Mouse (Mus musculus) MEL (cell line): Measurements from ENCODE around the gene Tnfrsf13c. TPM values are rescaled to one million over a fixed set of nuclear protein-coding genes. Genes with fewer than 3 reads are reported as not detected.

Source experiments
- DNase-seq: peaks from one replicate; pipeline ENCODE4 v3.0.0; 2011; ENCODE audit warnings: low read depth, low spot score
- H3K27ac ChIP-seq: 2 replicates; pipeline ENCODE4 v1.5.1; 2012; ENCODE audit warnings: low read depth, mild to moderate bottlenecking, control low read depth, low read length, moderate library complexity; ENCODE audit not compliant: control insufficient read depth
- H3K27me3 ChIP-seq, 2 experiments: fragments of 150-350 bp in 1 of 2; sonication (generic) in 1 of 2; 2 replicates each; pipeline ENCODE4 v1.6.1; 2012; ENCODE audit warnings: low read length in 2 of 2, mild to moderate bottlenecking in 2 of 2, improper control_type of control experiment in 1 of 2, moderate library complexity in 1 of 2; ENCODE audit not compliant: insufficient read depth in 2 of 2, control insufficient read depth in 1 of 2
- H3K36me3 ChIP-seq, 2 experiments: 2 replicates each; pipeline ENCODE4 v1.6.1; 2012 to 2014; ENCODE audit warnings: low read length in 2 of 2, improper control_type of control experiment in 1 of 2, inconsistent platforms in 1 of 2, mild to moderate bottlenecking in 1 of 2; ENCODE audit not compliant: insufficient read depth in 2 of 2, control insufficient read depth in 1 of 2
- H3K4me1 ChIP-seq, 2 experiments: fragments of 150-350 bp in 1 of 2; sonication (generic) in 1 of 2; 2 replicates each; pipeline ENCODE4 v1.6.1; 2012; ENCODE audit warnings: low read length in 2 of 2, improper control_type of control experiment in 1 of 2, mild to moderate bottlenecking in 1 of 2; ENCODE audit not compliant: insufficient read depth in 2 of 2, control insufficient read depth in 1 of 2
- H3K4me3 ChIP-seq, 2 experiments: fragments of 150-350 bp in 1 of 2; sonication (generic) in 1 of 2; 2 replicates each; pipeline ENCODE4 v1.5.1; 2012; ENCODE audit warnings: low read depth in 2 of 2, low read length in 2 of 2, mild to moderate bottlenecking in 2 of 2, moderate library complexity in 2 of 2, control low read depth in 1 of 2, improper control_type of control experiment in 1 of 2; ENCODE audit not compliant: control insufficient read depth in 1 of 2, insufficient read depth in 1 of 2
- H3K79me2 ChIP-seq: 2 replicates; pipeline ENCODE4 v1.6.1; 2012; ENCODE audit warnings: mild to moderate bottlenecking, low read length, moderate library complexity; ENCODE audit not compliant: control insufficient read depth, poor library complexity, insufficient read depth
- H3K9ac ChIP-seq: 2 replicates; pipeline ENCODE4 v1.6.1; 2012; ENCODE audit warnings: low read depth, mild to moderate bottlenecking, control low read depth, low read length, moderate library complexity; ENCODE audit not compliant: control insufficient read depth, poor library complexity, severe bottlenecking
- H3K9me3 ChIP-seq: fragments of 150-350 bp; sonication (generic); replicated peaks from 2 replicates; pipeline ENCODE4 v1.6.1; 2012; ENCODE audit warnings: mild to moderate bottlenecking, low read length, improper control_type of control experiment, moderate library complexity; ENCODE audit not compliant: insufficient read depth
- CHD1 ChIP-seq: IDR thresholded peaks from 2 replicates; pipeline ENCODE4 v1.6.1; 2012; ENCODE audit warnings: low read depth, mild to moderate bottlenecking, inconsistent platforms, low read length, improper control_type of control experiment
- E2F4 ChIP-seq: IDR thresholded peaks from 2 replicates; pipeline ENCODE4 v1.6.1; 2011; ENCODE audit warnings: low read depth, low read length, improper control_type of control experiment, borderline replicate concordance
- ETS1 ChIP-seq: IDR thresholded peaks from 2 replicates; pipeline ENCODE4 v1.6.1; 2012; ENCODE audit warnings: low read depth, mild to moderate bottlenecking, inconsistent platforms, low read length, improper control_type of control experiment, moderate library complexity
- HCFC1 ChIP-seq: IDR thresholded peaks from 2 replicates; pipeline ENCODE4 v1.6.1; 2012; ENCODE audit warnings: low read depth, mild to moderate bottlenecking, inconsistent platforms, low read length, improper control_type of control experiment, moderate library complexity
- MAFK ChIP-seq: IDR thresholded peaks from 2 replicates; pipeline ENCODE4 v1.6.1; 2011; ENCODE audit warnings: low read depth, mild to moderate bottlenecking, low read length, improper control_type of control experiment, borderline replicate concordance
- MAZ ChIP-seq: IDR thresholded peaks from 2 replicates; pipeline ENCODE4 v1.6.1; 2012; ENCODE audit warnings: low read depth, mild to moderate bottlenecking, inconsistent platforms, low read length, improper control_type of control experiment
- MEF2A ChIP-seq: IDR thresholded peaks from 2 replicates; pipeline ENCODE4 v1.6.1; 2014; ENCODE audit warnings: low read depth, mild to moderate bottlenecking, inconsistent platforms, low read length, improper control_type of control experiment; ENCODE audit not compliant: poor library complexity, insufficient replicate concordance, severe bottlenecking; ENCODE audit errors: extremely low read depth
- MYB ChIP-seq: IDR thresholded peaks from 2 replicates; pipeline ENCODE4 v1.6.1; 2011; ENCODE audit warnings: mild to moderate bottlenecking, low read depth, low read length, improper control_type of control experiment
- MYC ChIP-seq: IDR thresholded peaks from 2 replicates; pipeline ENCODE4 v1.6.1; 2011; ENCODE audit warnings: low read depth, mild to moderate bottlenecking, low read length, improper control_type of control experiment, moderate library complexity
- NRF1 ChIP-seq: IDR thresholded peaks from 2 replicates; pipeline ENCODE4 v1.6.1; 2014; ENCODE audit warnings: low read depth, mild to moderate bottlenecking, inconsistent platforms, low read length, improper control_type of control experiment, moderate library complexity; ENCODE audit not compliant: poor library complexity, insufficient read depth, severe bottlenecking
- SIN3A ChIP-seq: IDR thresholded peaks from 2 replicates; pipeline ENCODE4 v1.6.1; 2012; ENCODE audit warnings: low read length, improper control_type of control experiment, inconsistent platforms
- SMC3 ChIP-seq: IDR thresholded peaks from 2 replicates; pipeline ENCODE4 v1.6.1; 2011; ENCODE audit warnings: low read depth, low read length, improper control_type of control experiment
- TAL1 ChIP-seq: IDR thresholded peaks from 2 replicates; pipeline ENCODE4 v1.6.1; 2012; ENCODE audit warnings: mild to moderate bottlenecking, inconsistent platforms, low read length, moderate library complexity, mixed read lengths
- UBTF ChIP-seq: IDR thresholded peaks from 2 replicates; pipeline ENCODE4 v1.6.1; 2012; ENCODE audit warnings: low read depth, mild to moderate bottlenecking, inconsistent platforms, low read length, improper control_type of control experiment, moderate library complexity, borderline replicate concordance; ENCODE audit not compliant: insufficient read depth
- USF1 ChIP-seq: IDR thresholded peaks from 2 replicates; pipeline ENCODE4 v1.6.1; 2014; ENCODE audit warnings: low read depth, mild to moderate bottlenecking, inconsistent platforms, low read length, improper control_type of control experiment, moderate library complexity
- USF2 ChIP-seq, 2 experiments: IDR thresholded peaks; 2 replicates each; pipeline ENCODE4 v1.6.1; 2011 to 2012; ENCODE audit warnings: improper control_type of control experiment in 2 of 2, low read length in 2 of 2, borderline replicate concordance in 1 of 2, inconsistent platforms in 1 of 2, low read depth in 1 of 2, mild to moderate bottlenecking in 1 of 2; ENCODE audit not compliant: insufficient read depth in 1 of 2
- ZKSCAN1 ChIP-seq: IDR thresholded peaks from 2 replicates; pipeline ENCODE4 v1.6.1; 2012; ENCODE audit warnings: low read depth, mild to moderate bottlenecking, inconsistent platforms, low read length, improper control_type of control experiment, moderate library complexity
- ZMIZ1 ChIP-seq: IDR thresholded peaks from 2 replicates; pipeline ENCODE4 v1.6.1; 2012; ENCODE audit warnings: low read depth, mild to moderate bottlenecking, inconsistent platforms, low read length, improper control_type of control experiment, moderate library complexity
- ZNF384 ChIP-seq: IDR thresholded peaks from 2 replicates; pipeline ENCODE4 v1.6.1; 2012; ENCODE audit warnings: low read depth, mild to moderate bottlenecking, inconsistent platforms, low read length, improper control_type of control experiment
- polyA plus RNA-seq, 2 experiments: library from polyadenylated mRNA; stranded (reverse) in 1 of 2; unstranded in 1 of 2; fragments of >175 nt in 1 of 2; fragments of >200 nt in 1 of 2; gene quantifications; 2 replicates each; pipeline versions ENCODE4 v1.2.1 to v1.2.4; 2012; ENCODE audit warnings: low replicate concordance in 2 of 2, low read depth in 1 of 2; ENCODE audit not compliant: insufficient read length in 2 of 2, insufficient read depth in 1 of 2, missing spikeins in 1 of 2
- total RNA-seq: library from RNA; depleted of rRNA; stranded (reverse); fragments of 300-350 nt; gene quantifications from 2 replicates; pipeline ENCODE4 v1.2.3, GENCODE M21; 2012; rRNA removed

Gene Tnfrsf13c
- total and polyA plus RNA-seq, 3 experiments: 0.63 to 1.5 TPM; not detected in 1

DNA sequence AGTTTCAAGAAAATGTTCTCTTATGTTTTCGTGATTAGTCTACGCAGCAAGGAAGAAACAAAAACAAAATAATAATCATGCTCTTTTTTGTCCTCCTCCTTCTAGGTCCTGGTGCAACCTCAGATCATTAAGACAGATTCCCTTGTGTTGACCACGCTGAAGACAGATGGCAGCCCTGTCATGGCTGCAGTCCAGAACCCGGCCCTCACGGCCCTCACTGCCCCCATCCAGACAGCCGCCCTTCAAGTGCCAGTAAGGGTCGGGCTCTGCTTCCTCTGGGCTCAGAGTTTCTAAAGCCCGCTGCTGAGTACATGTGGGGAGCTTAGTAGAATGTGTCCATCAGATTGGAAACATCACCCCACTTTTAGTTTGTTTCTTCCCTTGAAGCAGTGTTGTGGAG is 51.5 kb downstream of the Tnfrsf13c start:
- TF ChIP-seq MAZ (no peak), HCFC1 (no peak), USF2 (IDR thresholded peaks at IDR 0.05; ENCODE audit: borderline replicate concordance in 1 of 2, insufficient read depth in 1 of 2, low read depth in 1 of 2, low read length in 2 of 2) (no peak), CHD1 (no peak), ZNF384 (no peak), NRF1 (no peak), ETS1 (no peak), MEF2A (no peak), USF1 (no peak), SMC3 (no peak), ZMIZ1 (no peak), E2F4 (no peak), MYB (no peak), MAFK (no peak), TAL1 (no peak), UBTF (no peak), SIN3A (no peak), MYC (no peak), ZKSCAN1 (no peak)
- Histone ChIP-seq H3K4me3 (no peak overlapping the region), H3K4me1 (no peaks in the 10 kb centered on the region), H3K36me3 (peaks cover 0 to 14% of the 10 kb centered on the region in 2 experiments; a peak in 2 of 4 replicates), H3K79me2 (peaks cover 3% of the 10 kb centered on the region), H3K9me3 (no peaks in the 10 kb centered on the region), H3K27ac (no peak overlapping the region), H3K9ac (no peak overlapping the region), H3K27me3 (no peaks in the 10 kb centered on the region)
- no peak for DNase-seq

Other genes with a start within 250 kb of the Tnfrsf13c start
- gene 1700029P11Rik, start 243.8 kb downstream of the Tnfrsf13c start, total RNA-seq: not detected in 2 replicates
- under 1 TPM in 1 of 2 experiments, not detected in 1; 0.07 TPM for gene 1700029P11Rik, start 243.8 kb downstream of the Tnfrsf13c start, polyA plus RNA-seq
- gene Xrcc6, start 236.5 kb downstream of the Tnfrsf13c start, total RNA-seq: 90.3 and 108 TPM in 2 replicates
- 100 to 1,000 TPM in 1 of 2 experiments, not detected in 1; 108 TPM for gene Xrcc6, start 236.5 kb downstream of the Tnfrsf13c start, polyA plus RNA-seq
- gene Desi1, start 190.5 kb downstream of the Tnfrsf13c start, total RNA-seq: 22.6 and 26.3 TPM in 2 replicates
- gene Desi1, start 190.5 kb downstream of the Tnfrsf13c start, polyA plus RNA-seq: 100 to 1,000 TPM in 1 of 2 experiments, not detected in 1; 116 TPM
- gene Snu13, start 176.8 kb downstream of the Tnfrsf13c start, total RNA-seq: 262 and 297 TPM in 2 replicates
- gene Snu13, start 176.8 kb downstream of the Tnfrsf13c start, polyA plus RNA-seq: 100 to 1,000 TPM; 196 to 375 TPM
- not detected in 2 replicates for gene 4930407I10Rik, start 165.2 kb downstream of the Tnfrsf13c start, total RNA-seq
- not detected for gene 4930407I10Rik, start 165.2 kb downstream of the Tnfrsf13c start, polyA plus RNA-seq
- gene Mei1, start 154.4 kb downstream of the Tnfrsf13c start, total RNA-seq: not detected in 2 replicates
- not detected for gene Mei1, start 154.4 kb downstream of the Tnfrsf13c start, polyA plus RNA-seq
- 11.8 and 19.7 TPM in 2 replicates for gene Ccdc134, start 96.4 kb downstream of the Tnfrsf13c start, total RNA-seq
- gene Ccdc134, start 96.4 kb downstream of the Tnfrsf13c start, polyA plus RNA-seq: 10 to 100 TPM in 1 of 2 experiments, not detected in 1; 17.5 TPM
- 40.5 and 52.2 TPM in 2 replicates for gene Srebf2, start 77.2 kb downstream of the Tnfrsf13c start, total RNA-seq
- gene Srebf2, start 77.2 kb downstream of the Tnfrsf13c start, polyA plus RNA-seq: 100 to 1,000 TPM in 1 of 2 experiments, not detected in 1; 161 TPM
- gene Shisa8, start 11.6 kb downstream of the Tnfrsf13c start, total RNA-seq: not detected in 2 replicates
- gene Shisa8, start 11.6 kb downstream of the Tnfrsf13c start, polyA plus RNA-seq: under 1 TPM in 1 of 2 experiments, not detected in 1; 0.10 TPM
- 23.5 and 23.7 TPM in 2 replicates for gene Cenpm, start 20.4 kb upstream of the Tnfrsf13c start, total RNA-seq
- 10 to 100 TPM in 1 of 2 experiments, not detected in 1; 56.3 TPM for gene Cenpm, start 20.4 kb upstream of the Tnfrsf13c start, polyA plus RNA-seq
- not detected in 2 replicates for gene 1500009C09Rik, start 28.0 kb upstream of the Tnfrsf13c start, total RNA-seq
- gene 1500009C09Rik, start 28.0 kb upstream of the Tnfrsf13c start, polyA plus RNA-seq: not detected
- gene Sept3, start 50.5 kb upstream of the Tnfrsf13c start, total RNA-seq: not detected in 2 replicates
- not detected for gene Sept3, start 50.5 kb upstream of the Tnfrsf13c start, polyA plus RNA-seq
- not detected in 2 replicates for gene Wbp2nl, start 74.6 kb upstream of the Tnfrsf13c start, total RNA-seq
- not detected for gene Wbp2nl, start 74.6 kb upstream of the Tnfrsf13c start, polyA plus RNA-seq
- gene Naga, start 114.6 kb upstream of the Tnfrsf13c start, total RNA-seq: 23.9 and 26.4 TPM in 2 replicates
- 10 to 100 TPM in 1 of 2 experiments, not detected in 1; 59.5 TPM for gene Naga, start 114.6 kb upstream of the Tnfrsf13c start, polyA plus RNA-seq
- gene Pheta2, start 114.6 kb upstream of the Tnfrsf13c start, total RNA-seq: 25.1 and 34.9 TPM in 2 replicates
- 10 to 100 TPM in 1 of 2 experiments, not detected in 1; 39.3 TPM for gene Pheta2, start 114.6 kb upstream of the Tnfrsf13c start, polyA plus RNA-seq
- 111 and 132 TPM in 2 replicates for gene Smdt1, start 114.6 kb upstream of the Tnfrsf13c start, total RNA-seq
- 100 to 1,000 TPM in 1 of 2 experiments, not detected in 1; 159 TPM for gene Smdt1, start 114.6 kb upstream of the Tnfrsf13c start, polyA plus RNA-seq
- gene Ndufa6, start 130.0 kb upstream of the Tnfrsf13c start, total RNA-seq: 377 and 417 TPM in 2 replicates
- 100 to 1,000 TPM in 1 of 2 experiments, not detected in 1; 235 TPM for gene Ndufa6, start 130.0 kb upstream of the Tnfrsf13c start, polyA plus RNA-seq
- not detected in 2 replicates for gene Cyp2d22, start 155.9 kb upstream of the Tnfrsf13c start, total RNA-seq
- under 1 TPM in 1 of 2 experiments, not detected in 1; 0.10 TPM for gene Cyp2d22, start 155.9 kb upstream of the Tnfrsf13c start, polyA plus RNA-seq
- not detected in 2 replicates for gene Cyp2d11, start 169.7 kb upstream of the Tnfrsf13c start, total RNA-seq
- gene Cyp2d11, start 169.7 kb upstream of the Tnfrsf13c start, polyA plus RNA-seq: not detected
- gene Cyp2d10, start 182.8 kb upstream of the Tnfrsf13c start, total RNA-seq: not detected in 2 replicates
- gene Cyp2d10, start 182.8 kb upstream of the Tnfrsf13c start, polyA plus RNA-seq: not detected
- gene Cyp2d9, start 209.1 kb upstream of the Tnfrsf13c start, total RNA-seq: not detected in 2 replicates
- not detected for gene Cyp2d9, start 209.1 kb upstream of the Tnfrsf13c start, polyA plus RNA-seq